Mouse (Mus musculus) hindbrain, embryonic 15.5 days (tissue): ENCODE measurements around the gene Lfng. TPM values are rescaled to one million over a fixed set of nuclear protein-coding genes. Genes with fewer than 3 reads are reported as not detected.

Experiments used
- ATAC-seq: fragments of 200-750 bp; cut with Nextera tagmentation; 2 replicates; pipeline ENCODE4 v1.8.0; 2017; ENCODE audit warnings: low read depth, moderate number of reproducible peaks, moderate TSS enrichment; ENCODE audit not compliant: low FRiP score
- H3K27ac ChIP-seq: fragments of 300-500 bp; sonication (generic); replicated peaks from 2 replicates; pipeline ENCODE4 v1.5.1; 2015; ENCODE audit warnings: mild to moderate bottlenecking, inconsistent platforms
- H3K27me3 ChIP-seq: fragments of 300-500 bp; sonication (generic); 2 replicates; pipeline ENCODE4 v1.6.1; 2015; ENCODE audit warnings: control low read depth, inconsistent platforms
- H3K36me3 ChIP-seq: fragments of 300-500 bp; sonication (generic); 2 replicates; pipeline ENCODE4 v1.6.1; 2015; ENCODE audit warnings: control low read depth, inconsistent platforms
- H3K4me1 ChIP-seq: fragments of 300-500 bp; sonication (generic); replicated peaks from 2 replicates; pipeline ENCODE4 v1.6.1; 2015; ENCODE audit warnings: control low read depth, inconsistent platforms
- H3K4me2 ChIP-seq: fragments of 300-500 bp; sonication (generic); 2 replicates; pipeline ENCODE4 v1.6.1; 2015; ENCODE audit warnings: moderate library complexity, mild to moderate bottlenecking, inconsistent platforms
- H3K4me3 ChIP-seq: fragments of 300-500 bp; sonication (generic); 2 replicates; pipeline ENCODE4 v1.5.1; 2015; ENCODE audit warnings: mild to moderate bottlenecking, inconsistent platforms
- H3K9ac ChIP-seq: fragments of 300-500 bp; sonication (generic); 2 replicates; pipeline ENCODE4 v1.6.1; 2015; ENCODE audit warnings: inconsistent platforms
- H3K9me3 ChIP-seq: fragments of 300-500 bp; sonication (generic); 2 replicates; pipeline ENCODE4 v1.6.1; 2016; ENCODE audit warnings: control low read depth, inconsistent platforms
- WGBS: fragments of 180-500 bp; shearing (Covaris S2); methylation state at CpG from one replicate; pipeline ENCODE4 v1.1.7; 2015; 5-methylcytosine and 5-hydroxymethylcytosine counted together
- polyA plus RNA-seq: library from polyadenylated mRNA; unstranded; fragments of >200 nt; fragmentation: Nextera tagmentation; extraction: Ambion mirVana; gene quantifications from 2 replicates; pipeline ENCODE4 v1.2.1, GENCODE M21; 2015

Lfng gene
- 28.4 and 28.8 TPM in 2 replicates for polyA plus RNA-seq

GRCm38 (mm10) chr5:140607001-140607835, at the start of gene Lfng:
Gene Lfng, plus strand, starts transcription at chr5:140607320.
- H3K4me2 ChIP-seq, result peak within 1 kb of the TSS; percentile 95
- H3K27me3 ChIP-seq, result peaks cover 12% of the 10 kb centered on the region; the same call in 1 of the 2 replicates
- H3K27ac ChIP-seq, result peak within 1 kb of the TSS; percentile 85
- H3K36me3 ChIP-seq, result no peaks in the 10 kb centered on the region
- H3K4me1 ChIP-seq, result peaks cover 52% of the 10 kb centered on the region
- H3K9me3 ChIP-seq, result no peaks in the 10 kb centered on the region
- peak within 1 kb of the TSS; percentile 55 for H3K4me3 ChIP-seq
- peak; percentile 35 for ATAC-seq
- H3K9ac ChIP-seq, result peak within 1 kb of the TSS; percentile 51
- under 1% methylated on average over 90 of the region's 91 CpGs for WGBS

GRCm38 (mm10) chr5:140562601-140563000, 44.5 kb upstream of the Lfng start:
- H3K9me3 ChIP-seq, result no peaks in the 10 kb centered on the region
- H3K4me3 ChIP-seq, result no peak overlapping the region
- no peak for ATAC-seq
- WGBS, result 81% methylated on average over 9 of the region's 9 CpGs
- H3K4me1 ChIP-seq, result peaks cover 9% of the 10 kb centered on the region
- H3K9ac ChIP-seq, result no peak overlapping the region
- H3K36me3 ChIP-seq, result no peaks in the 10 kb centered on the region
- H3K27ac ChIP-seq, result no peak overlapping the region
- H3K27me3 ChIP-seq, result no peaks in the 10 kb centered on the region
- H3K4me2 ChIP-seq, result no peak overlapping the region

DNA sequence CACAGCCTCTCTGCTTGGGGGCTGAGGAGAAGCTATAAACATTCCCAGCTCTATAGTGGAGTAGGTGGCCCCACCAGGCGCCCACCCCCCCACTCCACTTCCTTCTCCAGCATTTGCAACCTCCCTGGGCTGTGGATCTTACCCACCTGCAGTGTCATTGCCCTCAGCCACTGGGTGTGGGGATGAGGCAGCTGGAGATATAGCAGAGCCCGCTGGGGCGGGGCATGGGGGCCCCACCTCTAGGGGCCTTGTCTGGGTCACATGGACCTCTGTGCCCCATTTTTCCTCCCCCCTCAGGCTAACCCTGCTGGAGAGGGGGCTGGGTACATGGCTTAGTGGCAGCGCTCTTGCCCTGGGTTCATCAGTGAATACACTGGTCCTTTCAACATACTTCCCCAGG, 42.2 kb upstream of the Lfng start, which contains the start of gene Grifin:
Gene Grifin, minus strand, starts transcription at position 176 of the 400 bp plus-strand sequence.
- Histone ChIP-seq H3K36me3 (no peaks in the 10 kb centered on the region), H3K27ac (peak within 1 kb of the TSS; percentile 10; the same call in 1 of the 2 replicates), H3K4me2 (no peak within 1 kb of the TSS), H3K4me3 (no peak within 1 kb of the TSS), H3K27me3 (no peaks in the 10 kb centered on the region), H3K9me3 (no peaks in the 10 kb centered on the region), H3K9ac (no peak within 1 kb of the TSS), H3K4me1 (peaks cover 17% of the 10 kb centered on the region)
- 77% methylated on average over 4 of the region's 4 CpGs for WGBS
- no peak for ATAC-seq

- peak; percentile 58 for ATAC-seq
- 0 out of 2 replicates have a peak overlapping the region, but pooled peaks have one; percentile 10 for H3K27ac ChIP-seq
- 16% methylated on average over 5 of the region's 5 CpGs for WGBS
Measured at GRCm38 (mm10) chr5:140565451-140565850, 41.7 kb upstream of the Lfng start.

GRCm38 (mm10) chr5:140565856-140566255, 41.3 kb upstream of the Lfng start:
- Histone ChIP-seq H3K9me3 (no peaks in the 10 kb centered on the region), H3K4me3 (no peak overlapping the region), H3K4me1 (peaks cover 17% of the 10 kb centered on the region), H3K27me3 (no peaks in the 10 kb centered on the region), H3K4me2 (no peak overlapping the region), H3K27ac (peak overlapping the region; percentile 10; the same call in 1 of the 2 replicates), H3K9ac (no peak overlapping the region), H3K36me3 (no peaks in the 10 kb centered on the region)
- ATAC-seq, result peak; percentile 43
- WGBS, result 48% methylated on average over 6 of the region's 6 CpGs

More at GRCm38 (mm10) chr5:140565451-140565850, 41.7 kb upstream of the Lfng start:
- Histone ChIP-seq H3K27me3 (no peaks in the 10 kb centered on the region), H3K9ac (no peak overlapping the region), H3K36me3 (no peaks in the 10 kb centered on the region), H3K4me1 (peaks cover 17% of the 10 kb centered on the region), H3K9me3 (no peaks in the 10 kb centered on the region), H3K4me2 (no peak overlapping the region), H3K4me3 (no peak overlapping the region)

DNA sequence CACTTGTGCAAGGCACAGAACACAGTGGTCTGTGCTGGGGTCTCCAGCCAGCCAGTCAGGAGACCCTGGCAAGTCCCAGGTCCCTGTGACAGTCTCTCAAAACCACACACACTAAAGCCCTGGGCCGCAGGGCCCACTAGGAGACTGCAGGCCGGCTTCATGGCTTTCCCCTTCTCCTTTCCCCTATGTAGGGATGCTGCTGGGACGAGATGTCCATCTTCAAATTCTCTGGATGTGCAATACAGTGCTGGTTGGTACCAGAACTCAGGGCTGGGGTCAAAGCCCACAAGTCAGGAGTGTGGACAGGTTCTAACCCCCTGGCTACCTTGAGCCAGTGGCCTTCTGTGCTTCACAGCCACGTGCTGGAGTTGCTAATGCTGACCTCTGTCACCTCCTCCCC, 40.8 kb upstream of the Lfng start:
- H3K4me3 ChIP-seq, result no peak overlapping the region
- H3K4me1 ChIP-seq, result peaks cover 17% of the 10 kb centered on the region
- no peaks in the 10 kb centered on the region for H3K9me3 ChIP-seq
- ATAC-seq, result no peak
- 62% methylated on average over 4 of the region's 4 CpGs for WGBS
- no peak overlapping the region for H3K9ac ChIP-seq
- H3K36me3 ChIP-seq, result no peaks in the 10 kb centered on the region
- peak overlapping the region; percentile 10; the same call in 1 of the 2 replicates for H3K27ac ChIP-seq
- H3K27me3 ChIP-seq, result no peaks in the 10 kb centered on the region
- H3K4me2 ChIP-seq, result no peak overlapping the region

- no peaks in the 10 kb centered on the region for H3K27me3 ChIP-seq
- H3K4me2 ChIP-seq, result no peak overlapping the region
- H3K36me3 ChIP-seq, result no peaks in the 10 kb centered on the region
- H3K27ac ChIP-seq, result no peak overlapping the region
- H3K4me1 ChIP-seq, result peaks cover 17% of the 10 kb centered on the region
- no peak overlapping the region for H3K9ac ChIP-seq
- 52% methylated on average over 11 of the region's 11 CpGs for WGBS
- ATAC-seq, result peak; percentile 47; the same call in 1 of the 2 replicates
- H3K9me3 ChIP-seq, result no peaks in the 10 kb centered on the region
- no peak overlapping the region for H3K4me3 ChIP-seq
Measured at GRCm38 (mm10) chr5:140567321-140567720, 39.8 kb upstream of the Lfng start.

- WGBS, result 91% methylated on average over 5 of the region's 5 CpGs
- ATAC-seq, result no peak
Measured at GRCm38 (mm10) chr5:140567751-140568150, 39.4 kb upstream of the Lfng start.

DNA sequence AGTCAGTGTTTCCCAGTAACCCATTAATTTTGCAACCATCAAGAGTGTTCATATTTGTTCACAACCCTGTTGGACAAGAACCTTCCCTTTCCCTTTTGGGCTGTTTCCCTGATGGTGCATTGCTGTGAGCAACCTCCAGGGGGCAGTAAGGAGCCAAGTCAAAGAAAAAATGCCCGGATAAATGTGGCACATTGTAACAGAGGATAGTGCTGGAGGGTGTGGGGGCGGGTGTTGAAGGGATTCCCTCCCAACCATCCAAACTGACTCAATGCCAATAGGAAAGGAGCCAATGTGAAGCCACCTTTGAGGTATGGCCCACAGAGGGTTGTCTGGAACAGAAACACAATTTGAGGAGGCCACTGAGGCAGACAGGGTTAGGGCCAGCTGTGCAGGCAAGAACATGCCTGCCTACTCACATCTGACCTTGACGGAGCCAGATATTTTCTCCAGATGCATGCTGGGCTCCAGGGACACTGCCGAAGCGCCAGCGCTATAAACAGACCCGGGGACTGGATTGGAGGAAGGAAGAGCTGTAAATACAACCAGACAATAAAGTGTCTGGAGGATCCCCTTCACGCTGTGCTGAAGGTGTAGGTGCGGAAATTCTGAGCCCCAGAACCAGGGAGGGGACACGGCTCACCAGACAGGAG, 38.7 kb upstream of the Lfng start:
- Histone ChIP-seq H3K9ac (0 out of 2 replicates have a peak overlapping the region, but pooled peaks have one; percentile 13), H3K9me3 (no peaks in the 10 kb centered on the region), H3K4me1 (peaks cover 17% of the 10 kb centered on the region), H3K36me3 (no peaks in the 10 kb centered on the region), H3K27ac (0 out of 2 replicates have a peak overlapping the region, but pooled peaks have one; percentile 42), H3K27me3 (no peaks in the 10 kb centered on the region), H3K4me2 (no peak overlapping the region), H3K4me3 (no peak overlapping the region)
- 41% methylated on average over 10 of the region's 10 CpGs for WGBS
- ATAC-seq, result 0 out of 2 replicates have a peak, but pooled peaks have one; percentile 17

More at GRCm38 (mm10) chr5:140567751-140568150, 39.4 kb upstream of the Lfng start:
- no peak overlapping the region for H3K4me2 ChIP-seq
- peaks cover 17% of the 10 kb centered on the region for H3K4me1 ChIP-seq
- no peaks in the 10 kb centered on the region for H3K27me3 ChIP-seq
- H3K9ac ChIP-seq, result no peak overlapping the region
- H3K9me3 ChIP-seq, result no peaks in the 10 kb centered on the region
- no peak overlapping the region for H3K27ac ChIP-seq
- no peak overlapping the region for H3K4me3 ChIP-seq
- no peaks in the 10 kb centered on the region for H3K36me3 ChIP-seq

GRCm38 (mm10) chr5:140569032-140569595, 38.0 kb upstream of the Lfng start:
- Histone ChIP-seq H3K27me3 (no peaks in the 10 kb centered on the region), H3K4me3 (no peak overlapping the region), H3K4me2 (no peak overlapping the region), H3K4me1 (peaks cover 17% of the 10 kb centered on the region), H3K9me3 (no peaks in the 10 kb centered on the region), H3K9ac (no peak overlapping the region), H3K36me3 (no peaks in the 10 kb centered on the region), H3K27ac (no peak overlapping the region)
- ATAC-seq, result no peak
- 82% methylated on average over 16 of the region's 16 CpGs for WGBS

- Histone ChIP-seq H3K9ac (no peak overlapping the region), H3K27ac (no peak overlapping the region), H3K4me3 (no peak overlapping the region), H3K27me3 (no peaks in the 10 kb centered on the region), H3K4me1 (peaks cover 16% of the 10 kb centered on the region), H3K36me3 (no peaks in the 10 kb centered on the region), H3K4me2 (no peak overlapping the region), H3K9me3 (no peaks in the 10 kb centered on the region)
- ATAC-seq, result no peak
- WGBS, result 82% methylated on average over 13 of the region's 13 CpGs
Measured at GRCm38 (mm10) chr5:140570223-140570870, 36.8 kb upstream of the Lfng start.
